Mouse (Mus musculus) T-helper 17 cell (primary cell): ENCODE data around the gene Prss16.

Experiments used
- in situ Hi-C, 2 experiments: fragments of 300-600 bp; cut with MboI, MseI; formaldehyde crosslinking; loops; 1 replicate in 1 of 2; 2 replicates in 1 of 2; pipeline ENCODE4 v1.15.1; 2025; ENCODE audit warnings: high pct_unique_total_duplicates in 2 of 2

Gene Prss16

GRCm38 (mm10) chr13:21992550-21992949 lies 17.0 kb downstream of the Prss16 start:
- in situ Hi-C loops, result loop anchor here in 1 of 2 experiments (5.0 kb wide), 1 partner anchor 670 kb away; no protein-coding TSS in a partner anchor

GRCm38 (mm10) chr13:21984486-21984885 lies 25.1 kb downstream of the Prss16 start:
- in situ Hi-C loops, result no loop called here

- in situ Hi-C loops, result no loop called here
Measured at GRCm38 (mm10) chr13:21981803-21982193, 27.7 kb downstream of the Prss16 start.

GRCm38 (mm10) chr13:21980981-21981802 lies 28.4 kb downstream of the Prss16 start, which contains the start of gene Pom121l2:
Pom121l2 (plus strand) TSS chr13:21981194.
- in situ Hi-C loops, result no loop called here

GRCm38 (mm10) chr13:21974726-21975473 lies 34.6 kb downstream of the Prss16 start:
- in situ Hi-C loops, result loop anchor here in 1 of 2 experiments (5.0 kb wide), 1 partner anchor 52 kb away; no protein-coding TSS in a partner anchor

GRCm38 (mm10) chr13:21974221-21974725 lies 35.3 kb downstream of the Prss16 start:
- in situ Hi-C loops, result loop anchor here in 1 of 2 experiments (5.0 kb wide), 1 partner anchor 53 kb away; no protein-coding TSS in a partner anchor

- in situ Hi-C loops, result loop anchor here in 1 of 2 experiments (5.0 kb wide), 1 partner anchor 56 kb away; no protein-coding TSS in a partner anchor
Measured at GRCm38 (mm10) chr13:21971641-21972040, 37.9 kb downstream of the Prss16 start.

- in situ Hi-C loops, result loop anchor here (5.0 kb wide), 2 partner anchors 42 to 57 kb away; no protein-coding TSS in a partner anchor
Measured at GRCm38 (mm10) chr13:21969816-21970215, 39.7 kb downstream of the Prss16 start.

GRCm38 (mm10) chr13:21969269-21969668 lies 40.3 kb downstream of the Prss16 start:
- in situ Hi-C loops, result loop anchor here in 1 of 2 experiments (5.0 kb wide), 1 partner anchor 43 kb away; no protein-coding TSS in a partner anchor
